Mouse (Mus musculus): Measurements from ENCODE around the gene Clk2. TPM values are rescaled to one million over a fixed set of nuclear protein-coding genes. Genes with fewer than 3 reads are reported as not detected.

Clk2 gene
- polyA plus RNA-seq, 1 experiment = 67.8 TPM

DNA sequence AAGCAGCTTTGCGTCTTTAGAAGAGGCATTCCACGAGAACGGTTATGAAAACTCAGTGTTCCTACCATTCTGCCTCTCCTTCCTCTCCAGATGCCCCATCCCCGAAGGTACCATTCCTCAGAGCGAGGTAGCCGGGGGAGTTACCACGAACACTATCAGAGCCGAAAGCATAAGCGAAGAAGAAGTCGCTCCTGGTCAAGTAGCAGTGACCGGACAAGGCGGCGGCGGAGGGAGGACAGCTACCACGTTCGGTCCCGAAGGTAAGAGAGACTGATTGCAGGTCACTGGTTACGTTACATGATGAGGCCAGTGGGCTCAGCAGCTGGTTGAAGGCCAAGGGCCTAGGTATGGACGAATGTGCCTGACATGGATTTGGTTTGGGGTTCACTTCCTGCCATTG is 2.4 kb downstream of the Clk2 start:
- no peak for TF ChIP-seq POLR2A (IDR thresholded peaks at IDR 0.05; ENCODE audit: borderline replicate concordance, extremely low read depth, low read depth, low read length)
- TF ChIP-seq CTCF (IDR thresholded peaks at IDR 0.05; ENCODE audit: insufficient read depth, low read length) = no peak
- Histone ChIP-seq H3K4me3 (replicated peaks; ENCODE audit: extremely low read depth, low read depth, low read length) (no peak overlapping the region), H3K4me1 (ENCODE audit: control insufficient read depth, insufficient read depth, low read length) (peaks cover 13% of the 10 kb centered on the region; the same call in 1 of the 2 replicates)
- DNase-seq = no peak
- 91% methylated on average over 19 of the region's 19 CpGs for WGBS

DNA sequence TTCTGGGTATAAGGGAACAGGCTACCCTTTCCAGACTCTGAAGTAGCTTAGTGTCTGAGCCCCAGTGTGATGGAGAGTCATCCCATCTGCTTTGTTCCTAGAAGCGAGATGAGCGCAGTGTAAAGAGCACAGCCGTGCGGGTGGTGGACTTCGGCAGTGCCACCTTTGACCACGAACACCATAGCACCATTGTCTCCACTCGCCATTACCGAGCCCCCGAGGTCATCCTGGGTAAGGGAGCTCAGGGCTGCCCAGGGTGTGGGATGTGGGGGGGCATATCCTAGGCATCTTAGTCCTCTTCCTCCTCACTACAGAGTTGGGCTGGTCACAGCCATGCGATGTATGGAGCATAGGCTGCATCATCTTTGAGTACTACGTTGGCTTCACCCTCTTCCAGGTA is 10.2 kb downstream of the Clk2 start:
- TF ChIP-seq CTCF (IDR thresholded peaks at IDR 0.05; ENCODE audit: insufficient read depth, low read length) (no peak), POLR2A (IDR thresholded peaks at IDR 0.05; ENCODE audit: borderline replicate concordance, extremely low read depth, low read depth, low read length) (no peak)
- DNase-seq = no peak
- WGBS = 94% methylated on average over 11 of the region's 11 CpGs

DNA sequence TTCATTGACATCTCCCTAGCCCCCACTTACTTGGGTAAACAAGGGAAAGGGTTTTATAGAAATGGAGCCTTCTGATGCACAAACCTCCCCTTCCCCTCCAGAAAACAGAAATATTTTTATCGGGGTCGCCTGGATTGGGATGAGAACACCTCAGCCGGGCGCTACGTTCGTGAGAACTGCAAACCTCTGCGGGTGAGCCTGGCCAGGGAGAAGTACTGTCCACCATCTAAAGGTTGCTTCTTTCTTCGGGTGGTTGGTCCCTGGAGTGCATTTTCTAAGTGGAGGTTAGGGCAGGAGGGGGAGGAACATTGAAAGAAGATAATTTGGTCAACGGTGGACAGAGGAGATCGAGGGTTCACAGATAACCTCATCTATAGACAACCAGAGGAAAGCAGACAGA is 10.9 kb downstream of the Clk2 start:
- WGBS = 86% methylated on average over 10 of the region's 10 CpGs
- H3K4me1 ChIP-seq (ENCODE audit: control insufficient read depth, insufficient read depth, low read length) = peaks cover 7% of the 10 kb centered on the region
- DNase-seq = no peak
- no peak overlapping the region for H3K4me3 ChIP-seq (replicated peaks; ENCODE audit: extremely low read depth, low read depth, low read length)
- TF ChIP-seq POLR2A (IDR thresholded peaks at IDR 0.05; ENCODE audit: borderline replicate concordance, extremely low read depth, low read depth, low read length) (no peak), CTCF (IDR thresholded peaks at IDR 0.05; ENCODE audit: insufficient read depth, low read length) (no peak)

More for the DNA sequence above, 10.2 kb downstream of the Clk2 start:
- H3K4me3 ChIP-seq (replicated peaks; ENCODE audit: extremely low read depth, low read depth, low read length) = no peak overlapping the region
- H3K4me1 ChIP-seq (ENCODE audit: control insufficient read depth, insufficient read depth, low read length) = peaks cover 7% of the 10 kb centered on the region

DNA sequence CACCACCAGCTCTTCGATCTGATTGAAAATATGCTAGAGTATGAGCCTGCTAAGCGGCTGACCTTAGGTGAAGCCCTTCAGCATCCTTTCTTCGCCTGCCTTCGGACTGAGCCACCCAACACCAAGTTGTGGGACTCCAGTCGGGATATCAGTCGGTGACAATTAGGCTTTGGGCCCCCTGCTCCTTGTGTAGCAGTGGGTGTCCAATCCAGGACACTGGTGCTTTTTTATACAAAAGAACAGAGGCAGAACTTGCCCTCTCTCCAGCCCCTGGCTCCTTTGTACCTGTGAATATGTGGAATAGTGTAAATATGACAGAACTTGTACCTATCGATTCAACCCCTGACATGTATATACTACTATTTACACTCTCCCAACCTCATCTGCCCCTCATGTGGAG is 11.8 kb downstream of the Clk2 start:
- H3K4me3 ChIP-seq (replicated peaks; ENCODE audit: extremely low read depth, low read depth, low read length) = no peak overlapping the region
- TF ChIP-seq CTCF (IDR thresholded peaks at IDR 0.05; ENCODE audit: insufficient read depth, low read length) (no peak), POLR2A (IDR thresholded peaks at IDR 0.05; ENCODE audit: borderline replicate concordance, extremely low read depth, low read depth, low read length) (no peak)
- 77% methylated on average over 7 of the region's 7 CpGs for WGBS
- peaks cover 7% of the 10 kb centered on the region for H3K4me1 ChIP-seq (ENCODE audit: control insufficient read depth, insufficient read depth, low read length)
- no peak for DNase-seq

DNA sequence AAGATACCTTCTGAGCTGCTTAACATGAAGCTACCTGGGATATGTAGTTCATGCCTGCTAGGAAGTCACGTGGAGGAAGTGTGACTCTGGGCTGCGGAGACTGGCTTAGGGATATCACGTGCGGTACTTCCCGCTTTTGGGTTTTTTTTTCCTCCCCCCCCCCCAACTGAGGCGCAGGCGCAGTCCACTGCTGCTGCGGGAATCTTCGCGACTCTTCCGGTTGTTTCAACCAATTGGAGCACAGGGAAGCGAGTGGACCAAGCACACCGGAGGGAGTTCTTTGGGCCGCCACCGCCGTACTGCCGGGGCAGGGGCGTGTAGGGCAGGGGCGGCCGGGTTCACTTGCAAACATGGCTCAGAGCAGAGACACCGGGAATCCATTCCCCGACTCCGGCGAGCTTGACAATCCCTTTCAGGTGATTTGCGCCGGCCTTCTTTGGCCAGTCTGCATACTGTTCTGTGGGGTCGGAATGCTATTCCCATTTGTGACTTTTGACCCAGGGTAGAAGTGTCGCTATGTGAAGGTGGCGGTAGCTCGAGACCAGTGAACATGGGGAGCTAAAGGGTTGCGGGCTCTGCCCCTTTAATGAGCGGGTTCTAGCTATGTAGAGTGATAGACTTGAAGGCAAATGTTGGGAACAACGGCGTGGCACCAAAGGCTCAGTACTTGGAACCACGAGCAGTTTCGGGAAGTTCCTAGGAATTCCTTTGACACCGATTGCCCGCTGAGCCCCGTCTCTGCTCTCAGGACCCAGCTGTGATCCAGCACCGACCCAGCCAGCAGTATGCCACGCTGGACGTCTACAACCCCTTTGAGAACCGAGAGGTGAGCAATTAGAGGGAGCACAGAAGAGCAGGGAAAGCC is 12.9 kb downstream of the Clk2 start, which contains the start of gene Scamp3:
Gene Scamp3, plus strand, starts transcription at position 232 of the 865 bp plus-strand sequence.
- H3K4me3 ChIP-seq (replicated peaks; ENCODE audit: extremely low read depth, low read depth, low read length) = peak within 1 kb of the TSS; percentile 87
- DNase-seq = peak; percentile 73
- peak; percentile 6; the same call in 1 of the 2 replicates for TF ChIP-seq CTCF (IDR thresholded peaks at IDR 0.05; ENCODE audit: insufficient read depth, low read length)
- peak; percentile 67; the same call in 1 of the 2 replicates for TF ChIP-seq POLR2A (IDR thresholded peaks at IDR 0.05; ENCODE audit: borderline replicate concordance, extremely low read depth, low read depth, low read length)
- H3K4me1 ChIP-seq (ENCODE audit: control insufficient read depth, insufficient read depth, low read length) = peaks cover 7% of the 10 kb centered on the region
- WGBS = under 1% methylated on average over 43 of the region's 43 CpGs

DNA sequence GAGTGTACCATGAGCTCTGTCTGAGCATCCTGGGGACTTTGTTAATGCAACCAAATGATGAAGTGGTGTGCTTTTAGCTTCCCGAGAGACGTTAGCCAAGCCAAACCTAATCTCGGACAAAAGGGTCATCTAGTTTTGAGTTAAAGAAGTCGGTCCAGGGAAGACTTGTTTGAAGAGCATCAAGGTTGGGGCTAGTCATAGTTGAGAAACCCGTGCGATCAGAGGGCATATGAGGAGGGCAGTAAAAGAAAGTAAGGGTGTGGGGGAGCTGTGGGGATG is 13.5 kb downstream of the Clk2 start:
- peak overlapping the region; percentile 87 for H3K4me3 ChIP-seq (replicated peaks; ENCODE audit: extremely low read depth, low read depth, low read length)
- WGBS = 4% methylated on average over 6 of the region's 6 CpGs
- DNase-seq = no peak
- H3K4me1 ChIP-seq (ENCODE audit: control insufficient read depth, insufficient read depth, low read length) = peaks cover 10% of the 10 kb centered on the region
- TF ChIP-seq POLR2A (IDR thresholded peaks at IDR 0.05; ENCODE audit: borderline replicate concordance, extremely low read depth, low read depth, low read length) = no peak
- TF ChIP-seq CTCF (IDR thresholded peaks at IDR 0.05; ENCODE audit: insufficient read depth, low read length) = no peak

DNA sequence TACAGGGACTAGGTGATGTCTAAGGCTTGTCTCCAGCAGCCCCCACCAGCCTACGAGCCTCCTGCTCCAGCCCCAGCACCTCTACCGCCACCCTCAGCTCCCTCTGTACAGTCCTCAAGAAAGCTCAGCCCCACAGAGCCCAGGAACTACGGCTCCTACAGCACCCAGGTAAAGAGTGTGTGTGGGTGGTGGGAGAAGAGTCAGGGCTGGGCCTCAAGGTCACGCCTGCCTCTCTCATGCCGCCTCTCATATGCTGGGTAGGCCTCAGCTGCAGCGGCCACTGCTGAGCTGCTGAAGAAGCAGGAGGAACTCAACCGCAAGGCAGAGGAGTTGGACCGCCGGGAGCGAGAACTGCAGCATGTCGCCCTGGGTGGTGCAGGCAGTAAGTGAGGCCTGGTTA is 14.5 kb downstream of the Clk2 start:
- 88% methylated on average over 11 of the region's 11 CpGs for WGBS
- TF ChIP-seq CTCF (IDR thresholded peaks at IDR 0.05; ENCODE audit: insufficient read depth, low read length) = no peak
- TF ChIP-seq POLR2A (IDR thresholded peaks at IDR 0.05; ENCODE audit: borderline replicate concordance, extremely low read depth, low read depth, low read length) = no peak
- no peak for DNase-seq
- no peak overlapping the region for H3K4me3 ChIP-seq (replicated peaks; ENCODE audit: extremely low read depth, low read depth, low read length)
- H3K4me1 ChIP-seq (ENCODE audit: control insufficient read depth, insufficient read depth, low read length) = peaks cover 14% of the 10 kb centered on the region

DNA sequence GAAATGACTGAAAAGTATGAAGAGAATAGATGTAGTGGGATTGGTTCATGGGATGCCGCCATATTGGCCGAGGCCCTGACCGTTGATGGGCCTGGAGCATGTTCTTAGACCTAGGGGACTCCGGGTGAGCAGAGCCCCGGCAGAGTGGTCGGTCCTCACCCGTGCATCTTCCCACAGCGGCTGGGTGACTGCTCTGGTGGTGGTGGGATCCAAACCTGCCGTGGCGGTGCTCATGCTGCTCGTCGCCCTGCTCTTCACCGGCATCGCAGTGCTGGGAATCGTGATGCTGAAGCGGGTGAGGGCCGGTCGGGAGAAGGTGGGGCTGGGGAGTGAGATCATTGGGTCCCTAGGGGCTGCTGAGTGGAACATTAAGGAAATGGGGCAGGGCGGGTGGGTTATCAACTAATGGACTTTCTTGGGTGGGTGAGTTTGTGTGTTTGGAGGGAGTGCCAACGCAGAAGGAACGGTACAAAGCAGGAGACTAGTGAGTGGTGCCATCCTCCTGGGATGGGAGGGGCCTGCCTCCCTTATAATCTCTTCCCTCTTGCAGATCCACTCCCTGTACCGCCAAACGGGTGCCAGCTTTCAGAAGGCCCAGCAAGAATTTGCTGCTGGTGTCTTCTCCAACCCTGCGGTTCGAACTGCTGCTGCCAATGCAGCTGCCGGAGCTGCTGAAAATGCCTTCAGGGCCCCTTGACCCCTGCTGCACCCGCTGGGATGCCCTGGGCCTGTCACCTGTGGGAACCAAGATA is 17.3 kb downstream of the Clk2 start:
- DNase-seq = no peak
- H3K4me3 ChIP-seq (replicated peaks; ENCODE audit: extremely low read depth, low read depth, low read length) = no peak overlapping the region
- 91% methylated on average over 27 of the region's 27 CpGs for WGBS
- no peak for TF ChIP-seq POLR2A (IDR thresholded peaks at IDR 0.05; ENCODE audit: borderline replicate concordance, extremely low read depth, low read depth, low read length)
- no peak for TF ChIP-seq CTCF (IDR thresholded peaks at IDR 0.05; ENCODE audit: insufficient read depth, low read length)
- H3K4me1 ChIP-seq (ENCODE audit: control insufficient read depth, insufficient read depth, low read length) = peaks cover 14% of the 10 kb centered on the region

DNA sequence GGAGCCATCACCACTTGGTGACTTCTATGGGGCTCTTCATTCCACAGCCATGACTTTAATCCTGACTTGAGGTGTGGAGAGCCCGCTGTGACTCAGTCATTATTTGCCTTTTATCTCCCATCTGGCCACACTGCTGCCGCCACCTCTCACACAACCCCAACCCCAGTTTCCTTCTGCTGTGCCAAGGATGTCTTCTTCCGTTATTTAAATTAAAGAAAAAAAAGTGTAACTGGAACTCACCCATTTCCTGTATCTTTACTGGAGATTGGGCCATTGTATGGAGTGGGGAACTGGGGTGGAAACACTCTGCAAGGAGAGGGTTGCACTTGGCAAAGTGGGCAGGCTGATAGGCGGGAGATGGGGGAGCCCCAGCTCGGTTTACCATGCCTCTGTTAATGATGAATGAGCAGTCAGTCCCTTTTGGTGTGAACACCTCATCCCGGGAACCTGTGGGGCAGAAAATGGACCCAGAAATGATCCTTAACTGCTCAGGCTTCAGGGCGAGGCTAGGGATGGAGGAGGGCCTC is 18.0 kb downstream of the Clk2 start:
- Histone ChIP-seq H3K4me3 (replicated peaks; ENCODE audit: extremely low read depth, low read depth, low read length) (no peak overlapping the region), H3K4me1 (ENCODE audit: control insufficient read depth, insufficient read depth, low read length) (peaks cover 14% of the 10 kb centered on the region)
- no peak for DNase-seq
- TF ChIP-seq POLR2A (IDR thresholded peaks at IDR 0.05; ENCODE audit: borderline replicate concordance, extremely low read depth, low read depth, low read length) (no peak), CTCF (IDR thresholded peaks at IDR 0.05; ENCODE audit: insufficient read depth, low read length) (no peak)
- WGBS = 25% methylated on average over 7 of the region's 7 CpGs
